Mouse (Mus musculus): ENCODE data around the gene Plcl2.
A peak's percentile ranks its signal among the peaks of the same experiment; 100 is the strongest.
"Not testable (repeated sequence)": the region's sequence is repeated elsewhere in the genome, so short reads cannot be mapped to it uniquely, and the experiment has no call there.

Gene Plcl2

DNA sequence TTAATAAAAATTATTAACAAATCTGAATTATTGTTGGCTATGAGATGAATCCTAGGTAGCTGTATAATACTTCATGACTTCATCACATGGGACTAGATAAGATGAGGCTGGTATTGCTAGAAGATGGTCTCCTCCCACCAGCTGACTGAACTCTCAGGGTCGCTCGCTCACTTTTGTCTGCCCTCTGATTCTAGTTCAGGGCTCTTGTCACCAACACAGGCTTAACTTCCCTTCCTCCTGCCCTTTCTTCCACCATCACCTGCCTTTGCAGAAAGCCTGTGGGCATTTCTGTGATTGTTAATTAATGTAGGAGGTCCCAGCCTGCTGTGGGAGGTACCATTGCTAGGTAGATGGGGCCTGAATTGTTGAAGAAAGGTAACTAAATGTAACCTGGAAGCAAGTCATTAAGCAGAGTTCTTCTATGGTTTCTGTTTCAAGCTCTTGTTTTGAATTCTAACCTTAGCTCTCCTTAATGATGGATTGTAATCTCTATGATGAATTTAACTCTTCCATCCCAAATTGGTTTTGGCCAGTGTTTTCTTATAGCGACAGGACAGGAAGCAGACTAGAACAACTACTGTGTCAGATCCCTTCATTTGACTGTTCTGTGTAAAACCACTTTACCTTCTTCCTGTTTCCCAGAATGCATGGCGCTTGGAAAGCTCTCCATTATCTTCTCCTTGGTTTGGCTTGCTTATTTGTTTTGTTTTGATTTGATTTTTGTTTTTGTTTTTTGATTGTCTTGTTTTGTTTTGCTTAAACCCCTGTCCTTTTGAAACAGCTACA, 27.4 kb downstream of the Plcl2 start:
- no peak for DNase-seq

DNA sequence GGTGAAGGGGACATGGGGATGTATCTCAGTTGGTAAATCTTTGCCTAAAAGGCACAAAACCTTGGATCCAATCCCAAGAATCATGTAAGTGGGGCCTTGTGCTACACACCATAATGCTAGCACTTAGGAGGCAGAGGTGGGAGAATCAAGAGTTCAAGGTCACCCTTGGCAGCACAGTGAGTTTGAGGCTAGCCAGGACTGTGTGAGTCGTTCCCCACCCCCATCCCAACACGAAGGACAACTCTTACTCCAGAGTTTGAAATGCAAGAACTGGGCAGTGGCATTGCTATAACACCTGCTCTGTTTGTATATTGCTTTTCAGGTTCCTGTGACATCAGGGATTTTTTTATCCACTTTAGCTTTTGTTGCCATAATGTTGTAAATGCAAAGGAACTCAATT, 28.6 kb downstream of the Plcl2 start:
- DNase-seq, result no peak

- DNase-seq, result no peak
Observed at GRCm38 (mm10) chr17:50544860-50545259, 35.7 kb downstream of the Plcl2 start.

- DNase-seq, result peak; percentile 24 to 63
Observed at GRCm38 (mm10) chr17:50545274-50545673, 36.1 kb downstream of the Plcl2 start.

GRCm38 (mm10) chr17:50552130-50552529, 42.9 kb downstream of the Plcl2 start:
- no peak for DNase-seq

DNA sequence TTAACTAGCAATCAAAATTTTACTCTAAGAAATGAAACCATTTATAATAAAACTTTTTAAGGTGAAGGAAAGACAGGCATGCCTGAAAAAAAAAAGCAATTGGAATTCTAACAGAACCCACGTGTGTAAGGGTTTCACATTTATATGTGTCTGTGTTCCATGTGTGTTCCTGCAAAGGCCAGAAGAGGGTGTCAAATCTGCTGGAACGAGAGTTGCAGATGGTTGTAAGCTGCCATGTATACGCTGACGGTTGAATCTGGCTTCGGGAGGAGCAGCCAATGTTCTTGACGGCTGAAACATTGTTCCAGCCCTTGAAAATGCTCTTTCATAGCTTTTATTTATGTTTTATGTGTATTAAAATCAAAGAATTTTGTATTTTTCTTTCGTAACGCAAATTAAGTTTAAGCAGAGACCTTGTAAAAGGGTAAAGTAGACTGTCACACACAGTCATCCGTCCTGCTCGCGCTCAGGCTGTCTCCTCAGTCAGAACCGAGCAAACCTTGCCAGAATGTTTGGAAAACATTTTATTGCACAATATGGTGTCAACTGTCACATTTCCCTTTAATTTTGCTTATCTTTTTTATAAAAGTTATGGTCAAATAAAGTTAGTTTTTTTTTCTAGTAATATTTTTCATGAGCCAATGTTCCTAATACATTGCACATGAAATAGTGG, 48.5 kb downstream of the Plcl2 start:
- DNase-seq, result no peak

- peak in 1 of 2 experiments; percentile 54 for DNase-seq
Observed at GRCm38 (mm10) chr17:50558239-50558625, 49.0 kb downstream of the Plcl2 start.

DNA sequence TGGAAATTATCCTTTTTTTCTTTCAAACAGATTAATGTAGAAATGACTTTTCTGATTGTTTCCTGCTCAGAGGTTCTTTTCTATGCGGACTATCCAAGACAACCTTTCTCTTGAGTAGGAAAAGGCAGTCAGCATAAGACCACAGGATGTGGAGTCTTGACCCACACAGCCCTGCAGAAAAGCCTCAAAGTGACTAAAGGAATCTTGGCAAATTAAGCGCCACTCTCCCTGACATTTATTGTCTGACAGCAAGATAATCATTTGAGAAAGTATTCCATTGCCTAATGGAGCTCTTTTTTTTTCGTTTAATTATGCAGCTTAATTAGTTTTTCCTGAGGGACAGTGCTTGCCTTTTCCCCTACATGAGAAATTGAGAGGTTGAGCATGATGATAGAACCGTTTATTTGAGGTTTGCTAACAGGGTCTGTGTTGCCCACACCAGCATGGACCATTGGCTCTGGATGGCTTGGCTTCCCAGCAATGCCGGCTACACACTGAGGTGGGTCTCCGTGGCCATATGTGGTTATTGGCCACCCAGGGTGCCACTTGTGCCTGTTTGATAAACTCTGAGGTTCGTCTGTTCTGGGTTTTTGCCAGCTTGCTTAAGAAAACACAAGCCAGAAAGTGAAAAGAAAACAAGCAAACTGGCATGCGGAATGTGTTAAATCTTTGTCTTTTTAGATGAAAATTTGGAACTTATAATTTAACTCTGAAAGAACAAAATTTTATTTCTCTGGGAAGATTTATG, 56.3 kb downstream of the Plcl2 start:
- DNase-seq, result no peak

DNA sequence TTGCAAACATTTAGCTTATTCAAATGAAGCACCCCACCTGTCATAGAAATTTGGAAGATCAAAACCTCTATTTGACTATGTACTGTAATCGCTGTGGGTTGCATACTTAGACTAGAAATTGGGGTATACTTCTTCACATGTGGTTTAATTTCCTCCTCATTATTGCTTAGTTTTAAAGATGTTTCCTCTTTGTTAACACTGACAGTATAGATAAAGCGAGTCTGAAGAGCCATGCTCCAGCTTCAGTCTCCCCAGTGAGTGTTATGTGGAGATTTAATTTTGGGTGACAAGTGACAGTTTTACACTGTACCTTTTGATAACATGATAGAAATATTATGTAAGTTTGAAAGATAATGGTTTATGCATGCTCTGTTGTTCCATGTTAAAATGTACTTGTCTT, 59.6 kb downstream of the Plcl2 start:
- no peak for DNase-seq

DNA sequence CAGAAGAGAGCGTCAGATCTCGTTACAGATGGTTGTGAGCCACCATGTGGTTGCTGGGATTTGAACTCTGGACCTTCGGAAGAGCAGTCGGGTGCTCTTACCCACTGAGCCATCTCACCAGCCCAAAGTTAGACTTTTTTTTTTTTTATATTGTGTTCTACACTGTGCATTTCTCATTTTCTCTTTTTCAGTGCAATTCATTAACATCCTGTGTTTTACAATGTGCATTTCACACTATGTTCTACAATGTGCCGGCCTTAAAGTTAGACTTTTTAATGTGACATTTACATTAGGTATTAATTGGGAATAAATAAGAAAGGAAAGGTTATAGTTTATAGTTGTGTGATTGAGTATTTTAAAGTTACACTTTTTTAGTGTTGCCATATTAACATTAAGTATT, 61.0 kb downstream of the Plcl2 start:
- not testable (repeated sequence) for DNase-seq

GRCm38 (mm10) chr17:50570681-50571398, 61.6 kb downstream of the Plcl2 start:
- no peak for DNase-seq

GRCm38 (mm10) chr17:50574161-50574560, 65.0 kb downstream of the Plcl2 start:
- no peak for DNase-seq

GRCm38 (mm10) chr17:50580416-50580815, 71.2 kb downstream of the Plcl2 start:
- DNase-seq, result no peak

GRCm38 (mm10) chr17:50586834-50587233, 77.6 kb downstream of the Plcl2 start:
- no peak for DNase-seq

GRCm38 (mm10) chr17:50587941-50588340, 78.7 kb downstream of the Plcl2 start:
- DNase-seq, result no peak

DNA sequence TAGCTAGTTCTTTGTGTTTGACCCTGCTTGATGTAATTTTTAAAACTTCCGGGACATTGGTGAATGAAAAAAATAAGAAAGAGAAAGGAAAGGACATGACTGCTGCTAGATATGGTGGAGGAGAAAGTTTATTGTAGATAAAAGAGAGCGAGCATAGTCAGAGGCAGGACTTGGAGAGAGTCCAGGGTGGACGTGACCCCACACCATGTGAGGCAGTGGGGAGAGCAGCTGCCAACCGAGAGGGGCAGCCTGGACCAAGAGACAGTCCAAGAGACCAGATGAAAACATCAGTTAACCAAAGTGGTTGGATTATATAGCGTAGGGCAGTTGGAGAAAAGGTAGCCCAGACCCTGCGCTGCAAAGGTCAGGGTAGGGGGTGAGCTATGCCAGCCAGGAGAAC, 91.0 kb downstream of the Plcl2 start:
- DNase-seq, result no peak

GRCm38 (mm10) chr17:50600696-50601095, 91.5 kb downstream of the Plcl2 start:
- DNase-seq, result no peak

- DNase-seq, result no peak
Observed at GRCm38 (mm10) chr17:50606890-50607289, 97.7 kb downstream of the Plcl2 start.

- no peak for DNase-seq
Observed at GRCm38 (mm10) chr17:50609908-50610307, 100.7 kb downstream of the Plcl2 start.

- no peak for DNase-seq
Observed at GRCm38 (mm10) chr17:50620794-50621537, 111.8 kb downstream of the Plcl2 start.

GRCm38 (mm10) chr17:50621996-50622395, 112.8 kb downstream of the Plcl2 start:
- no peak for DNase-seq

DNA sequence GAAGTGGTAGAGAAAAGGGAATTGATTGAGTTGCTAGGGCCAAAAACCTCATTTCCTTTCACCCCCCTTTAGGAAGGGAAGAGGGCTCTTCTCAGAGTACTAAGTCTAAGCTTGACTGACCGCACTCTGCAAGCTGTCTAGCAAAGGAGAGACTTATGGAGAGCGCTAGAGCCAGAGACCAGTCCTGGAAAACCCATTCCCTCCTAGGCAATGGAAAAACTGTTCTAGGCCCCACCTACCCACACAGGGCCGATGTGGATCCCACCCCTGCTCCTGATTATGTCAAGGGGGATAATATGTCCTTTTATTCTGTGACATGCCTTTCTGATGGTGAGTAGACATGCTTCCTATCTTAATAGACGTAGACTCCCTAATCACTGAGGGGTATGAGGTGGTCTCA, 116.4 kb downstream of the Plcl2 start:
- no peak for DNase-seq
